Mouse (Mus musculus) spleen, postnatal 4 days (tissue): ENCODE results near the gene Mex3a.

Source experiments
- DNase-seq, 2 experiments: peaks; one replicate each; pipeline ENCODE4 v3.0.0; 2022; ENCODE audit warnings: low spot score in 2 of 2

Gene Mex3a

DNA sequence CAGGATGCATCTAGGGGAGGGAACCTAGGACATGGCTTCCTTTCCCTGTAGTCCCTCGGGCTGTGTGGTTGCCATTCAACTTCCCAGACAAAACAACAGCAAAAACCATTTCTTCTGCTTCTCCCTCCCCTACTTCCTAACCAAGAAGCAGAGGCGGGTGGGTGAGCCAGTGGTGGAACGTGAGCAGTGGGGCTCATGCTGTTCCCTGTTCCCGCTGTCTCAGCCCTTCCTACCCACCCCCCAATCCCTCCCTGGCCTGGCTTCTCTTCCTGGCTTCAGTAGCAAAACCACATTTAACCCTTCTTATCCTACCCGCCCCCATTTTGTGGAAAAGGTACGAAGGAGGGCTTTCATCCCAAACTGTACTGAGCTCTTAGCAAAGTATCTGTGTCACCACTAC lies 27.1 kb upstream of the Mex3a start:
- DNase-seq, result no peak

DNA sequence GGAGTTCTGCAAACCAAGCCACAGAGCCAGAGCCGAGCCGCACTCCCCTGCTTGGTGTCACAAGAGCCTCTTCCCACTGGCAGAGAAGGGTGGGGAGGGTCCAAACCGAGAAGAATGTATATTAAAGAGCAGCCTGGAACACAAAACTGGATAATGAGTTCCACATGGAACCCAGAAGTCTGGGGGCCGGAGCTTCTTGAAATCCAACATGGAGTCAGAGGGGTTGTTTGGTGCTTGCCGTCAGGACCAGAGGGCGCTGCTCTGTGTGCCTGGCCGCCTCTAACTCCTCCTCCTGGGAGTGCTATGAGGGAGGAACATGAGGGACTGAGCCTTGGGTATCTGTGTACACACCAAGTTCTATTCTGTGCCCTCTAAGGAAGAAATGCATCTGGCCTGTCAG lies 26.4 kb upstream of the Mex3a start:
- no peak for DNase-seq

DNA sequence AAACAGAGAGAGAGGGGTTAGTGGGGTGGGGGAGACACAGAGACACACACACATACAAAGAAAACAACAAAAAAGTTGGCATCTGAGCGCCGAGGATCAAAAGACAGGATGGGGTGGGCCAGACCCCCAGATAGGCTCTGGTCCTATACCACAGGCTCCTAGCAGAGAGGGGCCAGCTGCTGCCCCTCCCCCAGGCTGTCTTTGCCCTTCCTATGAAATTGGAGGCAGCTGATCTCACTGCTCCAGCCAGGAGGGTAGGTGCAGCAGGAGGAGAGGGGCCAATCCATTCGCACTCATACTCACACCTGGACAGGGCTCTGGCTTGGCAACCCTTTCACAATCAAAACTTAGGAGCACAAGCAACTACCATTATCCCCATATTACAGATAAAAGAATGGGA lies 22.9 kb upstream of the Mex3a start:
- DNase-seq, result no peak

DNA sequence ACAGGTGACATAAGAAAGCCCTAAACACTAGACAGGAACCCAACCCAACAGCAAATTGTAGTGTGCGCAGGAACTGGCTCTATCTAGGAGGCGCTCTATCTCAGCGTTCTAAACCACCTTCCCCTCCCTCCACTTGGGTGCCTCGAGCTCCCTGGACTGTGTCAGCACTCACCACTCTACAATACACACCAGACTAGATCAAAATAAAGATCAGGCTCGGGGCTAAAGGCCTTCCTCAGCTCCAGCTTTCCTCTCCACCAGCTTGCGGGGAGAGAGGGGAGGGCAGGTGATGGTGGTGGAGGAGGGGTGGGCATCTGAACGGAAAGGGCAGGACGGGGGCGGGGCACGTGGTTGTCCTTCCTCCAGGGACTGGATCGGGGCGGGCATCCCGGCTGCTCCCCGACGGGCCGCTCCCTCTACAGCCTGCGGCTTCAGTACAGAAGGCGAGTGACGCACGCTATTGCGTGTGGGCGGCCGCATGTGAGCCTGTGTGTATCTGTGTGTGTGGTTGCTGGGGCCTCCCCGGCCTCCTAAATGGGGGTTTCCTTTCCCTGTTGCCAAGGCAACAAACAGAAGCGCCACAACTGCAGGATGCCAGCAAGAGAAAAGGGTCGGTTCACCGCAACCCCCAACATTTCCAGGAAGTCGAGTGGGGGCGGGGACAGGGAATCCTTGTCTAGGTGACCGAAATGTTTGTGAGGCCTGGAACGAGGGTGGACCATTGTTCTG lies 22.3 kb upstream of the Mex3a start, which contains the start of gene Lmna:
Gene Lmna, minus strand, starts transcription at position 265 of the 729 bp plus-strand sequence.
- peak; percentile 81 to 87 for DNase-seq

DNA sequence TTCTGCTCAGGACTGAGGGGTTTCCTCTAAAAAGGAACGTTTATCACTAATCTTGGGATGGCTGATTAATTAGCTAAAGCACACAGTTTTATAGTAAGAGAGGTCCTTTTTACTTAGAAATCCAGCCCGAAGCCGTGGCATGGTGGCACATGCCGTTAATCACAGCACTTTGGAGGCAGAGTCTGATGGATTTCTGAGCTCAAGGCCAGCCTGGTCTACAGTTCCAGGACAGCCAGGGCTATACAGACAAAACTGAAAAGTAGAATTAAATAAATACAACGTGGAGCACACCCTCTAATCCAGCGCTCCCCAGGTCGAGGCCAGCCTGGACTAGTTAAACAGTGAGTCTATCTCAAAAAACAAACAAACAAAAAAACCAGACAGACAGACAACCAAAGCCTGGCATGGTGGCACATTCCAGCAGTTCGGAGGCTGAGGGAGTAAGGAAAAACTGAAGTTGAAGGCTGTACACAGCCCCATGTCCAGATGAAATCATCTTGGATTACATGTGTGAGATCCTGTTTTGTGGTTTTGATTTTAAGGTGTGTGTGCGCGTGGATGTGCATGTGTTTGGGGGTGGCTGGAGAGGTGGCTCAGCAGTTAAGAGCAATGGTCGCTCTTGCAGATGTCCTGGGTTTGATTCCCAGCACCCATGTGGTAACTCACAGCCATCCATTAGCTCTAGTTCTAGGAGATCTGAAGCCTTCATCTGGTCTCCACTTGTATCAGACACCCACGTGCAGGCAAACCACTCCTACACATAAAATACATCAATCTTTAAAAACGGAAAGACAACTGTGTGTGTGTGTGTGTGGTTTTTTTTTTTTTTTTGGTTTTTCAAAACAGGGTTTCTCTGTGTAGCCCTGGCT lies 21.5 kb upstream of the Mex3a start:
- no peak for DNase-seq

- DNase-seq, result no peak
Measured at GRCm38 (mm10) chr3:88511559-88511958, 20.6 kb upstream of the Mex3a start.

- DNase-seq, result no peak
Measured at GRCm38 (mm10) chr3:88512141-88512895, 19.9 kb upstream of the Mex3a start.

- DNase-seq, result no peak
Measured at GRCm38 (mm10) chr3:88512896-88513545, 19.2 kb upstream of the Mex3a start.

- no peak for DNase-seq
Measured at GRCm38 (mm10) chr3:88513546-88514115, 18.6 kb upstream of the Mex3a start.

- no peak for DNase-seq
Measured at GRCm38 (mm10) chr3:88514231-88515094, 17.7 kb upstream of the Mex3a start.

DNA sequence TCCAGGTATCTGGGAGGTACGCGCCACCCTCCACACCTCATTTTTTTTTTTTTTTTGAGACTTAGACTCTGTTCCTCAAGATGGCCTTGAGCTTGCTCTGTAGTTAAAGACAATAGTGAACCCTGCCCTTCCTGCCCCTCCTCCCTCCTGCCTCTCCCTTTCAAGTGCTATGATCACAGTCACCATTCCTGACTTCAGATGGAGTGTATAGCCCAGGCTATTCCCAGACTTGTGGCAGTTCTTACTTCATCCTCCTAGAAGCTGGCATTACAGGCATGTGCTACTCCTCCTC lies 17.2 kb upstream of the Mex3a start:
- no peak for DNase-seq

DNA sequence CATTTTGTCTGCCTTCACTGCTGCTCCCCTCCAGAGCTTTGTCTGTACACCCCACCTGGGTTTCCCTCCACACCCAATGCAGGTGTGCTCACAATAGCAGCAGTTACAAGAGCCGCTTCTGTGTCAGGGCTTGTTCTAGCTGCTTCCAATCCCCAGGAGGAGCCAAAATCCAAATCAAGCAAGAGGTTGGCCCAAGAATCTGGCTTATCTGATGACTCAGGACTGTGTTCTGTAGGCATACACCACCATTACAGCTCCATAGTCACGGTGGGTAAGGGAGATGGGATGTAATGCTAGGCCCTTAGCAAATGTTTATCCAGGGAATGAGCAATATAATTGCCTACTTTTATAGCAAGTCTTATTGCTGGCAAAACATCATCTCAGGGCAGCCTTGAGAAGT lies 15.8 kb upstream of the Mex3a start:
- DNase-seq, result no peak

DNA sequence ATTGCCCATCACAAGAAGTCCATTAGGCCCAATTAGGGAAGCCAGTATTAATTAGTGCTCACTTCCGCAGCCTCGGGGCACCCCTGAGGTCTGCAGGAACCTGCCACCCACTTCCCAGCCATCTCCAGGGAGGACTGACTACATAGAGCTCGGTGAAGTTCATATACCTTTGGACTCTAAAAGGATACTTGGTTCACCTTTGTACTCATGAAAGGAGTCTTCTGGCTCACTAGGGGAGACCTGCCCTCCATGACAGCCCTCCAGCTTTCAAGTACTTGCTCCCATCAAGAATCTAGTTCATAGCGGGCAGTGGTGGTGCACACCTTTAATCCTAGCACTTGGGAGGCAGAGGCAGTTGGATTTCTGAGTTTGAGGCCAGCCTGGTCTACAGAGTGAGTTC lies 13.8 kb upstream of the Mex3a start:
- no peak for DNase-seq

DNA sequence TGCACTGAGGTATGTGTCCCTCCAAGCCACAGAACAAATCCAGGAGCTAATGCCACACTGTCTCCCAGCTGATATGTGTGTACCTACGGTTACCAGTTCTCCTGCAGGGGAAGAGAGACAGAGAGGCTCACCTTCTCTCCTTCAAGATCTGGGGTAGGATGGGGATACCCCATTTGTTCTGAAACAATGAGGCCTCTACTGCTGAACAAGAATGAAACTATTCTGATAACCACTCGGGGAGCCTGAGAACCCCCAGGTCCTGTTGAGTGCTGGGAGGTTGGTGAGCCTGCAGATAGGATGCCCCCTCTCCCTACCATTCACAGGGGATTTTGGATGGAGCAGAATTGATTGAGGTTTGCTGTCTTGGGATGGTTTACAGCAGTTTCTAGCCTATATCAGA lies 12.1 kb upstream of the Mex3a start:
- DNase-seq, result no peak

DNA sequence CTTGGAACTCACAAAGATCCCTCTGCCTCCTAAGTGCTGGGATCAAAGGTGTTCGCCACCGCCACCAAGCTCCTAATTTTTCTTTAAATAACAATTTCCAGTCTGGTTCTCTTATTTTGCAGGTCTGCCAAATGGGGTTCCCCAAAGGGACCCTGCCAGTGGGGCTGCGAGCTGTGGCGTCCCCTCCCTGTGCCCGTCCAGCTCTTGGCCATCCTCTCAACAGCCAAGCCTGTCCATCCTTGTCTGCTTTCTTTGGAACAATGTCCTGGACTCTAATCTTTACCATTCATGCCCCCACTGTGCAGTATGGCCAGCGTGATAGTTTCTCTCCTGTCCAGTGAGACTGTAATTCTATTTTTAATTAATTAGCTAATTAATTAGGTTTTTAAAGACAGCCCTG lies 11.0 kb upstream of the Mex3a start:
- no peak for DNase-seq

- peak; percentile 73 to 90 for DNase-seq
Measured at GRCm38 (mm10) chr3:88521803-88522331, 10.3 kb upstream of the Mex3a start.

DNA sequence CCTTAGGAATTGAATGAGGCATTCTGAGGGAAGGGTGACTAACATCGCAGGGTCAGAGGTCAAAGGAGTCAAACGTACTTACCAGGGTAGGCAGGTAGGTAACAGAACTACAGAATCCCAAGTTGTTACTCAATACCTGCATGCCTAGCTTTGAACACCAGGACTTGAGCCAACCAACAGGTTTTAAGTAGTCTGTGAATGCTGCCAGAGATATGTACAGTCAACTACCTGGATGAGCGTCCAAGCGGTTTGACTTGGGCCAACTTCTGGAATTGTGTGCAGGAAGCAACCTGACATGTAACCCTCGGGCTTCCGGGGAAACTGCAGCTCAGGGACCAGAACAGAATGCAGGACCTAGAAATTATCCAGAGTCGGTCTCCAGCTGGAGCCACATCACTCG lies 9.2 kb upstream of the Mex3a start:
- no peak for DNase-seq

DNA sequence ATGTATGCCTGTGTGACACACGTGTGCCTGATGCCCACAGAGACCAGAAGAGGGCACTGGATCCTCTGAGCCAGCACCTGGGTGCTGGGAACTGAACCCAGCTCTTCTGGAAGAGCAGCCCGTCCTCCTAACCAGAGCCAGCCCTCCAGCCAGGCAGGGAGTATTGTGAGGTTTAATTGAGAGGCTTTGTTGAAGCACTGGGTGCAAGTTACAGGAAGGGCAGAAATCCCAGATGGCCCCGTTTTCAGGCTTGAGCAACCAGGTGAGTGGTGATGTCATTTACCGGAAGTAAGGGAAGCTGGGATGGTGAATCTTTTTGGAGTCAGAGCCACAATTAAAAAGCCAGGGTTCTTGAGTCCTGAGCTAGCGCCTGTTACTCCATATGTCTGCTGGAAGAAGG lies 7.2 kb upstream of the Mex3a start:
- no peak for DNase-seq

- peak; percentile 83 to 93 for DNase-seq
Measured at GRCm38 (mm10) chr3:88526157-88527131, 5.8 kb upstream of the Mex3a start.
